Mouse (Mus musculus) G1E-ER4 (cell line): ENCODE data around the gene Hist1h4f. TPM values are rescaled to one million over a fixed set of nuclear protein-coding genes. Genes with fewer than 3 reads are reported as not detected.
"Not testable (repeated sequence)": the region's sequence is repeated elsewhere in the genome, so short reads cannot be mapped to it uniquely, and the experiment has no call there.

Experiments used
- GATA1 ChIP-seq: IDR thresholded peaks from one replicate; pipeline ENCODE4 v1.8.0; 2012; ENCODE audit warnings: low read length, inconsistent platforms
- polyA plus RNA-seq: library from polyadenylated mRNA; stranded (reverse); fragments of >175 nt; gene quantifications from 2 replicates; pipeline ENCODE4 v1.2.3, GENCODE M21; 2012

The Hist1h4f gene
- 18.7 and 20.6 TPM in 2 replicates for polyA plus RNA-seq

GRCm38 (mm10) chr13:23551146-23551834 lies at the start of gene Hist1h4f:
Gene Hist1h4f, minus strand, starts transcription at chr13:23551648.
- TF ChIP-seq GATA1: not testable (repeated sequence)

GRCm38 (mm10) chr13:23597957-23598356 lies 46.5 kb upstream of the Hist1h4f start:
- TF ChIP-seq GATA1: no peak

GRCm38 (mm10) chr13:23595622-23596372 lies 44.3 kb upstream of the Hist1h4f start:
- peak; percentile 32 for TF ChIP-seq GATA1

- TF ChIP-seq GATA1: no peak
Measured at GRCm38 (mm10) chr13:23595185-23595584, 43.7 kb upstream of the Hist1h4f start.

- TF ChIP-seq GATA1: no peak
Measured at GRCm38 (mm10) chr13:23593051-23593770, 41.8 kb upstream of the Hist1h4f start.

- no peak for TF ChIP-seq GATA1
Measured at GRCm38 (mm10) chr13:23592614-23593013, 41.2 kb upstream of the Hist1h4f start.

GRCm38 (mm10) chr13:23591886-23592285 lies 40.4 kb upstream of the Hist1h4f start:
- peak; percentile 42 for TF ChIP-seq GATA1

- TF ChIP-seq GATA1: no peak
Measured at GRCm38 (mm10) chr13:23591206-23591605, 39.8 kb upstream of the Hist1h4f start.

GRCm38 (mm10) chr13:23586940-23587225 lies 35.4 kb upstream of the Hist1h4f start:
- no peak for TF ChIP-seq GATA1

- TF ChIP-seq GATA1: no peak
Measured at GRCm38 (mm10) chr13:23586099-23586939, 34.9 kb upstream of the Hist1h4f start.

- TF ChIP-seq GATA1: no peak
Measured at GRCm38 (mm10) chr13:23585029-23585441, 33.6 kb upstream of the Hist1h4f start.

GRCm38 (mm10) chr13:23584331-23584730 lies 32.9 kb upstream of the Hist1h4f start:
- no peak for TF ChIP-seq GATA1

GRCm38 (mm10) chr13:23583387-23584068 lies 32.1 kb upstream of the Hist1h4f start:
- TF ChIP-seq GATA1: no peak

- TF ChIP-seq GATA1: no peak
Measured at GRCm38 (mm10) chr13:23582219-23583056, 31.0 kb upstream of the Hist1h4f start.
